Mouse (Mus musculus) liver, embryonic 16.5 days (tissue): ENCODE measurements around the gene Ush1c. TPM values are rescaled to one million over a fixed set of nuclear protein-coding genes. Genes with fewer than 3 reads are reported as not detected.

Experiments
- ATAC-seq: fragments of 200-750 bp; cut with Nextera tagmentation; 2 replicates; pipeline ENCODE4 v1.8.0; 2017; ENCODE audit warnings: low read depth, mild to moderate bottlenecking, moderate number of reproducible peaks, moderate library complexity
- H3K27ac ChIP-seq: fragments of 300-500 bp; sonication (generic); 2 replicates; pipeline ENCODE4 v1.5.1; 2014; ENCODE audit warnings: mild to moderate bottlenecking, low read length
- H3K27me3 ChIP-seq: fragments of 300-500 bp; sonication (generic); 2 replicates; pipeline ENCODE4 v1.6.1; 2014; ENCODE audit warnings: low read depth, low read length, mixed read lengths; ENCODE audit not compliant: control insufficient read depth, insufficient read depth
- H3K36me3 ChIP-seq: fragments of 300-500 bp; sonication (generic); 2 replicates; pipeline ENCODE4 v1.6.1; 2014; ENCODE audit warnings: mild to moderate bottlenecking; ENCODE audit not compliant: control insufficient read depth, insufficient read depth
- H3K4me1 ChIP-seq: fragments of 300-500 bp; sonication (generic); 2 replicates; pipeline ENCODE4 v1.6.1; 2014; ENCODE audit warnings: low read depth, low read length, mixed read lengths; ENCODE audit not compliant: control insufficient read depth
- H3K4me2 ChIP-seq: fragments of 300-500 bp; sonication (generic); 2 replicates; pipeline ENCODE4 v1.6.1; 2014; ENCODE audit warnings: low read depth, low read length, mixed read lengths
- H3K4me3 ChIP-seq: fragments of 300-500 bp; sonication (generic); 2 replicates; pipeline ENCODE4 v1.5.1; 2014; ENCODE audit warnings: low read depth, mild to moderate bottlenecking, low read length
- H3K9ac ChIP-seq: fragments of 300-500 bp; sonication (generic); 2 replicates; pipeline ENCODE4 v1.6.1; 2014; ENCODE audit warnings: low read depth, low read length
- H3K9me3 ChIP-seq: fragments of 300-500 bp; sonication (generic); replicated peaks from 2 replicates; pipeline ENCODE4 v1.6.1; 2016; ENCODE audit warnings: low read length; ENCODE audit not compliant: control insufficient read depth
- WGBS: fragments of 180-500 bp; shearing (Covaris S2); extraction: QIAGEN DNeasy Blood & Tissue Kit; methylation state at CpG from one replicate; pipeline ENCODE4 v1.1.7; 2014; ENCODE audit not compliant: insufficient replicate concordance; 5-methylcytosine and 5-hydroxymethylcytosine counted together
- polyA plus RNA-seq: library from polyadenylated mRNA; unstranded; fragments of >200 nt; fragmentation: Nextera tagmentation; extraction: Ambion mirVana; gene quantifications from 2 replicates; pipeline ENCODE4 v1.2.1, GENCODE M21; 2015

Gene Ush1c
- polyA plus RNA-seq, 1 experiment from 2014 or later: 0.63 TPM

GRCm38 (mm10) chr7:46162132-46162727 is 76.1 kb downstream of the Ush1c start:
- ATAC-seq: no peak
- Histone ChIP-seq H3K27ac (no peak overlapping the region), H3K4me1 (no peaks in the 10 kb centered on the region), H3K9ac (no peak overlapping the region), H3K4me3 (no peak overlapping the region), H3K4me2 (no peak overlapping the region), H3K9me3 (no peaks in the 10 kb centered on the region), H3K36me3 (no peaks in the 10 kb centered on the region), H3K27me3 (no peaks in the 10 kb centered on the region)
- WGBS: 61% methylated on average over 11 of the region's 11 CpGs

GRCm38 (mm10) chr7:46161615-46162014 is 76.7 kb downstream of the Ush1c start:
- Histone ChIP-seq H3K4me3 (no peak overlapping the region), H3K36me3 (no peaks in the 10 kb centered on the region), H3K9me3 (no peaks in the 10 kb centered on the region), H3K9ac (no peak overlapping the region), H3K27ac (no peak overlapping the region), H3K4me1 (no peaks in the 10 kb centered on the region), H3K4me2 (no peak overlapping the region), H3K27me3 (no peaks in the 10 kb centered on the region)
- 39% methylated on average over 3 of the region's 3 CpGs for WGBS
- ATAC-seq: no peak

- no peak overlapping the region for H3K27ac ChIP-seq
- no peak overlapping the region for H3K4me3 ChIP-seq
- H3K9ac ChIP-seq: no peak overlapping the region
- no peak for ATAC-seq
- no peaks in the 10 kb centered on the region for H3K4me1 ChIP-seq
- H3K36me3 ChIP-seq: no peaks in the 10 kb centered on the region
- no peaks in the 10 kb centered on the region for H3K9me3 ChIP-seq
- 47% methylated on average over 7 of the region's 7 CpGs for WGBS
- no peaks in the 10 kb centered on the region for H3K27me3 ChIP-seq
- no peak overlapping the region for H3K4me2 ChIP-seq
These were observed 80.6 kb downstream of the Ush1c start for GRCm38 (mm10) chr7:46157746-46158145.

- H3K4me1 ChIP-seq: no peaks in the 10 kb centered on the region
- H3K27ac ChIP-seq: no peak overlapping the region
- ATAC-seq: no peak
- H3K9ac ChIP-seq: no peak overlapping the region
- H3K4me2 ChIP-seq: no peak overlapping the region
- WGBS: 65% methylated on average over 18 of the region's 18 CpGs
- no peaks in the 10 kb centered on the region for H3K9me3 ChIP-seq
- H3K27me3 ChIP-seq: no peaks in the 10 kb centered on the region
- H3K36me3 ChIP-seq: no peaks in the 10 kb centered on the region
- no peak overlapping the region for H3K4me3 ChIP-seq
These were observed 83.5 kb downstream of the Ush1c start for GRCm38 (mm10) chr7:46154498-46155488.

- Histone ChIP-seq H3K27me3 (no peaks in the 10 kb centered on the region), H3K36me3 (no peaks in the 10 kb centered on the region), H3K9me3 (no peaks in the 10 kb centered on the region), H3K4me2 (no peak overlapping the region), H3K9ac (no peak overlapping the region), H3K4me3 (no peak overlapping the region), H3K27ac (no peak overlapping the region), H3K4me1 (no peaks in the 10 kb centered on the region)
- no peak for ATAC-seq
- WGBS: 58% methylated on average over 9 of the region's 9 CpGs
These were observed 85.4 kb downstream of the Ush1c start for GRCm38 (mm10) chr7:46152819-46153351.

- H3K9ac ChIP-seq: no peak overlapping the region
- no peak overlapping the region for H3K4me2 ChIP-seq
- H3K4me3 ChIP-seq: no peak overlapping the region
- H3K36me3 ChIP-seq: no peaks in the 10 kb centered on the region
- H3K27me3 ChIP-seq: no peaks in the 10 kb centered on the region
- H3K9me3 ChIP-seq: no peaks in the 10 kb centered on the region
- 43% methylated on average over 7 of the region's 7 CpGs for WGBS
- ATAC-seq: no peak
- H3K4me1 ChIP-seq: no peaks in the 10 kb centered on the region
- no peak overlapping the region for H3K27ac ChIP-seq
These were observed 90.9 kb downstream of the Ush1c start for GRCm38 (mm10) chr7:46147417-46147816.

DNA sequence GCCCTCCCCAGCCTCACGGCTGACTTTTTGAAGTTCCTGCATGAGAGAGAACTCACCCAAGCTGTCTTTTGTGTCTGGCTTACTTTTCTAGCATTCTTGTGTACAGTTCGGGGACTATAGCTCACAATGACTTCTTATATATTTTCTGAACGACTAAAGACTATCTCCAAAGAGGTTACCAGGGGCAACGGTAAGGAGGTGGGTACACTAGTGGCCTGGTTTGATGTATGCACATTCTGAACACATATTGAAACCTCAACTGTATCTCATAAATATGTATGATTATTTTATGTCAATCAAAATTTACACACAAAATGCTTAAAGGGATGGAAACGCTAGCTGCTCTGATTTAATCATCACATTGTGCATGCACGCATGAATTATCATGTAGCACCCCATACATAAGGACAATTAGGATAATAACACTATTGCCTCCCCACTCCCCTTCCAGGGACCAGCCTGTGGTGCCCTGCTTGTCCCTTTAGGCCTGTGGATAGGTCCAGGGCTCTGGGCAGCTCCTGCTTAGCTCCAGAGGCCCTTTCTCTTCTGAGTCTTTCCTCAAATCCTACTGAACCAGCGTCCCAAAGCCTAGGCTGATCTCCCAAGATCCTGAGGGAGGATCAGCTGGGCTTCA is 91.5 kb downstream of the Ush1c start:
- Histone ChIP-seq H3K4me1 (no peaks in the 10 kb centered on the region), H3K9me3 (no peaks in the 10 kb centered on the region), H3K4me3 (no peak overlapping the region), H3K9ac (no peak overlapping the region), H3K27ac (no peak overlapping the region), H3K36me3 (no peaks in the 10 kb centered on the region), H3K27me3 (no peaks in the 10 kb centered on the region), H3K4me2 (no peak overlapping the region)
- 67% methylated on average over 7 of the region's 7 CpGs for WGBS
- ATAC-seq: no peak
